Mouse (Mus musculus) forebrain, embryonic 16.5 days (tissue): ENCODE measurements around the gene Creb3l2. TPM values are rescaled to one million over a fixed set of nuclear protein-coding genes. Genes with fewer than 3 reads are reported as not detected.

Source experiments
- ATAC-seq: fragments of 200-750 bp; cut with Nextera tagmentation; 2 replicates; pipeline ENCODE4 v1.8.0; 2017; ENCODE audit warnings: mild to moderate bottlenecking, moderate library complexity
- H3K27ac ChIP-seq: fragments of 300-500 bp; sonication (generic); 2 replicates; pipeline ENCODE4 v1.5.1; 2014; ENCODE audit warnings: low read length, control low read depth
- H3K27me3 ChIP-seq: fragments of 300-500 bp; sonication (generic); replicated peaks from 2 replicates; pipeline ENCODE4 v1.6.1; 2014; ENCODE audit warnings: low read length; ENCODE audit not compliant: control insufficient read depth, insufficient read depth
- H3K36me3 ChIP-seq: fragments of 300-500 bp; sonication (generic); 2 replicates; pipeline ENCODE4 v1.6.1; 2014; ENCODE audit not compliant: control insufficient read depth, insufficient read depth
- H3K4me1 ChIP-seq: fragments of 300-500 bp; sonication (generic); replicated peaks from 2 replicates; pipeline ENCODE4 v1.6.1; 2014; ENCODE audit warnings: low read length; ENCODE audit not compliant: control insufficient read depth, insufficient read depth
- H3K4me2 ChIP-seq: fragments of 300-500 bp; sonication (generic); 2 replicates; pipeline ENCODE4 v1.6.1; 2014; ENCODE audit warnings: mild to moderate bottlenecking, low read length, control low read depth
- H3K4me3 ChIP-seq: fragments of 300-500 bp; sonication (generic); replicated peaks from 2 replicates; pipeline ENCODE4 v1.5.1; 2014; ENCODE audit warnings: mild to moderate bottlenecking, low read length, control low read depth
- H3K9ac ChIP-seq: fragments of 300-500 bp; sonication (generic); replicated peaks from 2 replicates; pipeline ENCODE4 v1.6.1; 2014; ENCODE audit warnings: low read depth, low read length, control low read depth
- H3K9me3 ChIP-seq: fragments of 300-500 bp; sonication (generic); 2 replicates; pipeline ENCODE4 v1.6.1; 2016; ENCODE audit warnings: low read length; ENCODE audit not compliant: control insufficient read depth
- whole genome bisulfite sequencing: fragments of 180-500 bp; shearing (Covaris S2); extraction: QIAGEN DNeasy Blood & Tissue Kit; methylation state at CpG from one replicate; pipeline ENCODE4 v1.1.7; 2014; 5-methylcytosine and 5-hydroxymethylcytosine counted together
- polyA plus RNA-seq: library from polyadenylated mRNA; unstranded; fragments of >200 nt; fragmentation: Nextera tagmentation; extraction: Ambion mirVana; gene quantifications from 2 replicates; pipeline ENCODE4 v1.2.1, GENCODE M21; 2015

Creb3l2 gene
- polyA plus RNA-seq, 1 experiment from 2014 or later: 3.0 TPM

DNA sequence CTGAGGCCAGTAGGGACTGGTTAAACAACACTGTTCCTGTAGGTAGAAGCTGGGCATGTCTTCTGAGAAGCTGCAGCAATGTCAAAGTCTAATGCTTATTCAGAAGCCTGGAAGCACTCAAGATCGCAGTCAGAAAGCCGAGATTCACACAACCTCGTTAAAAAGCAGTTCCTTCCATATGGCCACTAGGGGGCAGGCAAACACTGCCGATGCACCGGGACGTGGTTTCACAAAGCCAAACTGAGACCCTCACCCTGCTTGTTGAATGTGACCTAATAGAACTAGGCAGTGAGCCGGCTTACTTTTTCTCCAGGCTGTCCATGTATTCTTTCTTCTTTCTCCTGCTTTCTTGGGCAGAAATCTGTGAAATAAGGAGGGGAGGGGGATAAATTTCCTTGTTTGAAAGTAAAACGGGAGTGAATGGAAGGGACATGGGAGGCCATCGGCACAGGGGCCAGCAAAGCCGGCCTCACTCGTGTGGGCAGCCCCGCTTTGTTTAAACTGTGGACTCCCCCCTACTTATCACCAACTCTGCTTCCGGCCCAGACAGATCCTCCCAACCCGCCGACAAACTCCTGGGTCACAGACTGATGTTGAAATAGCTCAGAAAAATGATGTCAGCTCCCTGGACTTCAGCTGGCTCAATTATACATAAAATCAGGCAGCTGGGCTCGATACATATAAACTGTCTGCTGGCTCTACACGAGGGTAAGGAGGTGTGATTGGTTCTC lies 87.3 kb downstream of the Creb3l2 start:
- WGBS: 30% methylated on average over 17 of the region's 17 CpGs
- ATAC-seq: peak; percentile 76
- H3K27me3 ChIP-seq: no peaks in the 10 kb centered on the region
- H3K4me1 ChIP-seq: peaks cover 8% of the 10 kb centered on the region; the same call in 1 of the 2 replicates
- no peaks in the 10 kb centered on the region for H3K36me3 ChIP-seq
- H3K27ac ChIP-seq: no peak overlapping the region
- peak overlapping the region; percentile 36 for H3K4me2 ChIP-seq
- no peaks in the 10 kb centered on the region for H3K9me3 ChIP-seq
- no peak overlapping the region for H3K9ac ChIP-seq
- no peak overlapping the region for H3K4me3 ChIP-seq

DNA sequence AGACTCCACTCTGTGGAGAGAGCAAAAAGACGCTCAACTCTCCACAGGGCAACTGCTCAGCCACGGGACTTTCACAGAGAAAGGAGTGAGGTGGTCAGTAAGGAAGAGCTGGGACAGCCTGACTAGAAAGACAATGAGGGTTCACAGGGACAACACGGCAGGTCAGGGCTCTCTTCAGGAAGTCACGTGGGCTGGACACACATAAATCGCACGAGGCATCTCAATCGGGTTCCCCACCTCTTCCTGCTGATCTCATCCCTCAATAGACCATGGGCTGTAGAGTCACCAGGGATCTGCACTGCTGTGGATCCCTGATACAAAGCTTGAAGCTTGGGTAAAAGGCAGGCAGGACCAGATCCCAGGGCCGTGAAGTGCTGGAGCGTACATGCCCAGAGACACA lies 88.3 kb downstream of the Creb3l2 start:
- Histone ChIP-seq H3K9ac (no peak overlapping the region), H3K4me2 (no peak overlapping the region), H3K9me3 (no peaks in the 10 kb centered on the region), H3K27ac (no peak overlapping the region), H3K4me3 (no peak overlapping the region), H3K4me1 (peaks cover 8% of the 10 kb centered on the region; the same call in 1 of the 2 replicates), H3K27me3 (no peaks in the 10 kb centered on the region), H3K36me3 (no peaks in the 10 kb centered on the region)
- 88% methylated on average over 9 of the region's 9 CpGs for WGBS
- no peak for ATAC-seq

DNA sequence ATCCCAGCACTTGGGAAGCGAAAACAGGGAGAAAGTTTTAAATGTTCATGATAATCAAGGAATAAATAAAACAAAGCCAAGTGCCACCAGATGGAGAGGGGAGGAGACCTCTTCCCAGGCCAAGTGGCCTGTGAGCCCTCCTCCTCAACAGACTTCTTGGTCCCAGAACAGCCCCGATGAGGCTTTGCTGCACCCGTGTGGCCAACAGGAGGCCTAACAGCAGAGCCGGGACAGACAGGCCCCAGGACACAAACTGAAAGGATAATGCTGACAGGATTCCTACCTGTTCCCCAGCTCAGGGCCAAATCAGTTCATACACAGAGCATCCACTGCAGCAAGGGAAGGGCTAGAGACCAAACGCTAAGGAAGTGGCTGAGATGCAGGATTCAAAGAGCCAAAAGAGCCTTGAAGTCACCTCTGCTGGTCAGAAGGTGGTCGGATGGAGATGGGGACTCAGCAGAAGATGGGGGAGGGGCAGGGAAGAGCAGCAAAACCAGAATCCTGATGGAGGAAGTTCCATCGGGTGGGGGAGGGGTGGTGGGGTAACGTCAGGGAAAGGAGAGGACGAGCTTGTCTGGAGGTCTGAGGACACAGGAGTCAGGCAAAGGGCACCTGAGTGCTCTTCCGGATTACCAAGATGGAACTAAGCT lies 90.1 kb downstream of the Creb3l2 start:
- Histone ChIP-seq H3K4me2 (no peak overlapping the region), H3K9me3 (no peaks in the 10 kb centered on the region), H3K4me1 (peaks cover 8% of the 10 kb centered on the region; the same call in 1 of the 2 replicates), H3K9ac (no peak overlapping the region; the same call in 1 of the 2 replicates), H3K27ac (no peak overlapping the region), H3K36me3 (no peaks in the 10 kb centered on the region), H3K4me3 (no peak overlapping the region), H3K27me3 (no peaks in the 10 kb centered on the region)
- 21% methylated on average over 10 of the region's 10 CpGs for WGBS
- peak; percentile 83 for ATAC-seq

DNA sequence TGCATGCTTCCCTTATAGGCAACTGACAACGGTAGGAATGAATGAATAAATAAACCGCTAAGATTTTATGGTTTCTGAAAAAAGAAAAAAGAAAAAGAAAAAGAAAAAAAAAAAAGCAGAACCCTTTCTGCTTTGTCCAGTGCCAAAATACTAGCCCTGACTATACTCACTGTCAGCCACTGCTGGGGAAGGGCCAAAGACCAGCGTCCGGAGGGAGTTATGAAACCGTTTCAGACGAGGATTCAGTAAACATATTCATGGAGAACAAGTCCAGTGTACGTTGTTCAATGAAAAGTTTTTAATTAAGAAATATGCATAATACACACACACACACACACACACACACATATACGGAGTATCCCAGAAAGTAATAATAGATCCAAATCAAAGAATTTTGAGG lies 91.6 kb downstream of the Creb3l2 start:
- no peak overlapping the region for H3K4me3 ChIP-seq
- 88% methylated on average over 8 of the region's 8 CpGs for WGBS
- H3K4me2 ChIP-seq: no peak overlapping the region
- no peak overlapping the region for H3K27ac ChIP-seq
- no peaks in the 10 kb centered on the region for H3K9me3 ChIP-seq
- no peaks in the 10 kb centered on the region for H3K27me3 ChIP-seq
- H3K4me1 ChIP-seq: peaks cover 8% of the 10 kb centered on the region; the same call in 1 of the 2 replicates
- H3K9ac ChIP-seq: no peak overlapping the region
- H3K36me3 ChIP-seq: no peaks in the 10 kb centered on the region
- no peak for ATAC-seq

DNA sequence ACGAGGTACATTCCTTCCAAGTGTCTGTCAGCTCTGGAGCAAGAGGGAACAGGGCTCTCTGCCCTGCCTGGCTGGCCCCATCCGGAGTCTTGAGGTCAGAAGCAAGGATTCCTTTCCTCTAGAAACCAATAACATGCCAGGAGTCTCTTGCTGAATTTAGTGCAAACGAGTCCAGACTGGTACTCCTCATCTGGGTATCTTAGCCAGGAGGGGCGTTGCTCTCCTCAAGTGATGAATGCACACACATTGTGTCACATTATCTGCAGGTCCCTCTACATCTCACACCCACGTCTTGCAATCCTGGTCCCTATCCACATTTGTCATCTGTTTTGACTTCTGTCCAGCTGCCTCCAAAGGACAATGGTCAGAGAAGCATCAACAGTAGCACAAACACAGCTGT lies 94.3 kb downstream of the Creb3l2 start:
- Histone ChIP-seq H3K4me3 (no peak overlapping the region), H3K4me1 (peaks cover 4% of the 10 kb centered on the region; the same call in 1 of the 2 replicates), H3K27ac (no peak overlapping the region), H3K36me3 (no peaks in the 10 kb centered on the region), H3K9ac (no peak overlapping the region), H3K9me3 (no peaks in the 10 kb centered on the region), H3K4me2 (no peak overlapping the region), H3K27me3 (no peaks in the 10 kb centered on the region)
- WGBS: 82% methylated on average over 5 of the region's 5 CpGs
- ATAC-seq: no peak

DNA sequence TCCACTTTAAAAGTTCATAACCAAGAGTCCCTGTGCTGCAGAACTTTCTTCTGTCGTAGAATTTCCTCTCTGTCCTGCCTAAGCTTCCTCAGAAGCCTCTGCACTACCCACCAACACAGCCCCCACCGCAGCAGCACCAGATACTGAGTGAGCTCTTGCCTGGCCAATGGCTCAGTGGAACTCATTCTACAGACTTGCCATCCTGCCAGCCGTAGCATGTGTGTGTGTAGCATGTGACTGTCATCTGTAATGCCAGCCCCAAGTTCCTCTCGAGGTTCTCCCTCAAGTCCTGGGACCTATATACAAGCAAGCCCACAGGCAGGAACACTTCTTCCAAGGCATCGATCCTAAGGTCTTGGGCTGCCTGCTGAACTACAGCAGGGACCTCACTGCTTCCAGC lies 103.9 kb downstream of the Creb3l2 start:
- no peak for ATAC-seq
- 89% methylated on average over 5 of the region's 5 CpGs for WGBS

DNA sequence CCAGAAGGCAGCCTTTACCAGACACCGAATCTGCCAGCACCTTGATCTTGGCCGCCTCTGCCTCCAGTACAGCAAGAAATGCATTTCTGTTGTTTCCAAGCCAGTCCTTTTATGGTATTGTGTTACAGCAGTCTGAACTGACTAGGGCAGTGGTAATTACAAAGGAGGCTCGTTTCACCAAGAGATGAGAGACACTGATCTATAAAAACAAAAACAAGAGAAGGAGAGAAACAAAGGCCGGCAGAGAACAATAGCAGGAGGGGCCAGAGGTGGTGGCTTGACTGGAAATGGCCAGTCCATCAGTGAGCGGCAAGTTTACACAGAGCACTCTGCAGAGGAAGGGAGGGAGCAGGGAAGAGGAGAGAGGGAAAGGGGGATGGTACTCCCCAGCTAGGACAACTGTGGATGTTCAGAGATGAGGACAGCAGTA lies 105.1 kb downstream of the Creb3l2 start:
- Histone ChIP-seq H3K4me3 (no peak overlapping the region), H3K27ac (peak overlapping the region; percentile 21; the same call in 1 of the 2 replicates), H3K27me3 (no peaks in the 10 kb centered on the region), H3K36me3 (no peaks in the 10 kb centered on the region), H3K9me3 (no peaks in the 10 kb centered on the region), H3K4me2 (no peak overlapping the region), H3K4me1 (peaks cover 13% of the 10 kb centered on the region), H3K9ac (no peak overlapping the region)
- 5% methylated on average over 5 of the region's 5 CpGs for WGBS
- ATAC-seq: peak; percentile 70

More for the DNA sequence above, 103.9 kb downstream of the Creb3l2 start:
- Histone ChIP-seq H3K4me3 (no peak overlapping the region), H3K36me3 (no peaks in the 10 kb centered on the region), H3K27me3 (no peaks in the 10 kb centered on the region), H3K4me2 (no peak overlapping the region), H3K4me1 (peaks cover 13% of the 10 kb centered on the region), H3K9me3 (no peaks in the 10 kb centered on the region), H3K9ac (no peak overlapping the region), H3K27ac (no peak overlapping the region)

DNA sequence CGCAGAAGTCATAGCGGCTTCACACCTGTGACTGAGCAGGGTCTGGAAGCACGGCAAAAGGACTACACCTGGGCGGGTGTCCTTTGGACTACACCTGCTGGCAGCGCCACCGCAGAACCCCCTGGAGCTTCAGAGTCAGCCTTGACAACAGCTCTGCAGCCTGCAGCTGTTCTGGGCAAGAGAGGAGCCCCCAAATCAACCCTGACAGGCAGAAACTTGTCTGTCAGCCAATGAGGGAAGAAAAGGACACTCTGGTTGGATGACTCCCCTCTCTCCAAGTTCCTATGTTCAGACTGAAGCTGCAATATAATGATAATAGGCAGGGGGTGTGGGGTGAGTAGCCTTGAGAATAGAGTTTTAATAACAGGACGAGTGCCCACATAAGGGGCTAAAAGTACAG lies 105.6 kb downstream of the Creb3l2 start:
- Histone ChIP-seq H3K27me3 (no peaks in the 10 kb centered on the region), H3K27ac (no peak overlapping the region), H3K4me1 (peaks cover 13% of the 10 kb centered on the region), H3K9ac (no peak overlapping the region), H3K9me3 (no peaks in the 10 kb centered on the region), H3K36me3 (no peaks in the 10 kb centered on the region), H3K4me2 (no peak overlapping the region), H3K4me3 (no peak overlapping the region)
- ATAC-seq: peak; percentile 27; the same call in 1 of the 2 replicates
- 51% methylated on average over 7 of the region's 7 CpGs for WGBS

DNA sequence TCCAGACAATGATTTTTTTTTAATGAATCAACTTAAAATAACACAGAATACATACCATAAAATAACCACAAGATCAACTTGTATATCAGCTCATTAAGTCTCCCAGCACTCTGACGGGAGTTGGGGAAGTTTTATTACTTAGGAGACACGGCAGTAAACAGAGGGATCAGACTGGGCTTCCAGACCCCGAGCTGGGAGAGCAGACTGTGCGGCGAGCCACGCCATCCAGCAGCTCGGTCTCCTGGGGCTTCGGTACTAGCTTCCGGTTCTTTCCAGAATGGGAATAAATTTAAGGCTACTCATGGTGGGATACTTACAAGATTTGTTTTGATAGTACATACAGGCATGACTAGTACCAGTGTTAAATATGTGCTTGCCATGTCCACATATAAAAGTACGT lies 109.1 kb downstream of the Creb3l2 start:
- H3K4me3 ChIP-seq: no peak overlapping the region
- H3K4me1 ChIP-seq: peaks cover 33% of the 10 kb centered on the region
- no peaks in the 10 kb centered on the region for H3K27me3 ChIP-seq
- no peak for ATAC-seq
- H3K4me2 ChIP-seq: no peak overlapping the region
- H3K36me3 ChIP-seq: no peaks in the 10 kb centered on the region
- no peaks in the 10 kb centered on the region for H3K9me3 ChIP-seq
- 84% methylated on average over 10 of the region's 10 CpGs for WGBS
- no peak overlapping the region for H3K27ac ChIP-seq
- H3K9ac ChIP-seq: no peak overlapping the region
